8 mouse cellular contexts compared by ENCODE assay signal in genomic region chr10:94408356-94409146, GRCm38 (mm10).
DNase-seq lines count a peak whose midpoint lies in the region; ATAC-seq lines count a peak whose summit lies in the region.

No protein-coding gene starts in this region.

- 27% methylated on average over 22 of the region's 22 CpGs for WGBS in embryonic facial prominence, embryonic 10.5 days
- WGBS in midbrain, embryonic 11.5 days, result 26% methylated on average over 22 of the region's 22 CpGs

- H3K36me3 ChIP-seq in embryonic facial prominence, embryonic 10.5 days (replicated peaks), result no peaks in the 10 kb centered on the region
- no peaks in the 10 kb centered on the region for H3K36me3 ChIP-seq in midbrain, embryonic 11.5 days (ENCODE audit: control insufficient read depth, insufficient read depth, low read length)

- intact Hi-C loops in left cerebral cortex, postnatal 4 days (cut with DNase I), result loop anchor here (5.0 kb wide), 1 partner anchor 204 kb away; no protein-coding TSS in a partner anchor

- peak overlapping the region; percentile 51 for H3K4me2 ChIP-seq in midbrain, embryonic 11.5 days

- H3K9ac ChIP-seq in midbrain, embryonic 11.5 days (ENCODE audit: low read length), result peak overlapping the region; percentile 52; the same call in 1 of the 2 replicates

- H3K4me1 ChIP-seq in embryonic facial prominence, embryonic 10.5 days, result peaks cover 11% of the 10 kb centered on the region
- peaks cover 10% of the 10 kb centered on the region for H3K4me1 ChIP-seq in midbrain, embryonic 11.5 days (ENCODE audit: control insufficient read depth, insufficient read depth, low read length)

- peak; percentile 77 for ATAC-seq in midbrain, embryonic 11.5 days (ENCODE audit: low FRiP score)

- no peaks in the 10 kb centered on the region for H3K9me3 ChIP-seq in embryonic facial prominence, embryonic 10.5 days
- H3K9me3 ChIP-seq in midbrain, embryonic 11.5 days (ENCODE audit: control insufficient read depth, low read length), result no peaks in the 10 kb centered on the region

- H3K27me3 ChIP-seq in embryonic facial prominence, embryonic 10.5 days (replicated peaks; ENCODE audit: low read depth, poor library complexity, severe bottlenecking), result no peaks in the 10 kb centered on the region
- H3K27me3 ChIP-seq in midbrain, embryonic 11.5 days (ENCODE audit: control insufficient read depth, insufficient read depth, low read length), result no peaks in the 10 kb centered on the region

- peak overlapping the region; percentile 31; the same call in 1 of the 2 replicates for H3K27ac ChIP-seq in embryonic facial prominence, embryonic 10.5 days (replicated peaks)
- no peak overlapping the region for H3K27ac ChIP-seq in midbrain, embryonic 11.5 days (ENCODE audit: low read depth, low read length)

- DNase-seq in 3134 (ENCODE audit: extremely low read depth, insufficient read length, low spot score), result peak; percentile 48
- peak; percentile 80 for DNase-seq in adrenal gland, postnatal 14 days
- peak; percentile 79 for DNase-seq in embryonic facial prominence, embryonic 10.5 days (ENCODE audit: low spot score)
- peak; percentile 98 for DNase-seq in heart, adult 11 months
- DNase-seq in kidney, adult 11 months, result peak; percentile 70
- peak; percentile 74 for DNase-seq in left cerebral cortex, postnatal 4 days
- DNase-seq in midbrain, embryonic 11.5 days (ENCODE audit: low spot score, missing footprints), result peak; percentile 95
- peak; percentile 72 for DNase-seq in skeletal muscle tissue, adult 2 months (ENCODE audit: low read depth, low spot score)

- peak overlapping the region; percentile 48 for H3K4me3 ChIP-seq in embryonic facial prominence, embryonic 10.5 days
- H3K4me3 ChIP-seq in midbrain, embryonic 11.5 days (ENCODE audit: low read depth, low read length), result peak overlapping the region; percentile 9; the same call in 1 of the 2 replicates

Comparison
In these comparisons a context has a peak if more than half of its experiments do, and no peak if none do; other contexts are left out.
1. DNase-seq: peak in every context shown above with its lines; median percentile 98 in heart, adult 11 months; 95 in midbrain, embryonic 11.5 days; 80 in adrenal gland, postnatal 14 days; 79 in embryonic facial prominence, embryonic 10.5 days; 74 in left cerebral cortex, postnatal 4 days; 72 in skeletal muscle tissue, adult 2 months; 70 in kidney, adult 11 months; 48 in 3134.